Mouse (Mus musculus) left cerebral cortex, postnatal 36 days (tissue): ENCODE measurements around the gene Tgfa. TPM values are rescaled to one million over a fixed set of nuclear protein-coding genes. Genes with fewer than 3 reads are reported as not detected.
A peak's percentile ranks its signal among the peaks of the same experiment; 100 is the strongest.

Experiments used
- DNase-seq, 2 experiments: peaks; one replicate each; pipeline ENCODE4 v3.0.0; 2021 to 2022; ENCODE audit warnings: low spot score in 2 of 2, mixed read lengths in 1 of 2
- intact Hi-C: fragments of 180-260 bp; cut with DNase I; formaldehyde crosslinking; loops from one replicate; pipeline ENCODE4 v1.15.1; 2025
- total RNA-seq, 2 experiments: library from RNA; stranded (reverse); gene quantifications; 2 replicates each; pipeline ENCODE4 v1.2.3; 2021

Gene Tgfa
- total RNA-seq: 10 to 100 TPM; 16.4 TPM

GRCm38 (mm10) chr6:86194941-86195932 is at the start of gene Tgfa:
Gene Tgfa, plus strand, starts transcription at chr6:86195223.
- intact Hi-C loops: loop anchor here (2.0 to 5.0 kb wide), 2 partner anchors 52 to 170 kb away; partner anchors contain the start of gene Fam136a
- DNase-seq: peak; percentile 41 to 53

- intact Hi-C loops: no loop called here
- no peak for DNase-seq
Observed at GRCm38 (mm10) chr6:86148518-86148917, 46.5 kb upstream of the Tgfa start.

- intact Hi-C loops: no loop called here
- no peak for DNase-seq
Observed at GRCm38 (mm10) chr6:86149001-86149400, 46.0 kb upstream of the Tgfa start.

GRCm38 (mm10) chr6:86152676-86153075 is 42.3 kb upstream of the Tgfa start:
- intact Hi-C loops: no loop called here
- no peak for DNase-seq

- intact Hi-C loops: no loop called here
- DNase-seq: no peak
Observed at GRCm38 (mm10) chr6:86153436-86153990, 41.5 kb upstream of the Tgfa start.

GRCm38 (mm10) chr6:86154006-86154405 is 41.0 kb upstream of the Tgfa start:
- no peak for DNase-seq
- intact Hi-C loops: no loop called here

- intact Hi-C loops: no loop called here
- DNase-seq: no peak
Observed at GRCm38 (mm10) chr6:86154481-86154880, 40.5 kb upstream of the Tgfa start.

GRCm38 (mm10) chr6:86157253-86158234 is 37.5 kb upstream of the Tgfa start:
- intact Hi-C loops: no loop called here
- no peak for DNase-seq

GRCm38 (mm10) chr6:86160878-86161277 is 34.1 kb upstream of the Tgfa start:
- intact Hi-C loops: no loop called here
- no peak for DNase-seq

- intact Hi-C loops: no loop called here
- no peak for DNase-seq
Observed at GRCm38 (mm10) chr6:86161586-86161985, 33.4 kb upstream of the Tgfa start.

- no peak for DNase-seq
- intact Hi-C loops: no loop called here
Observed at GRCm38 (mm10) chr6:86164028-86164427, 31.0 kb upstream of the Tgfa start.

GRCm38 (mm10) chr6:86166426-86166825 is 28.6 kb upstream of the Tgfa start:
- intact Hi-C loops: no loop called here
- DNase-seq: no peak

GRCm38 (mm10) chr6:86167851-86168250 is 27.2 kb upstream of the Tgfa start:
- no peak for DNase-seq
- intact Hi-C loops: no loop called here

- intact Hi-C loops: no loop called here
- DNase-seq: no peak
Observed at GRCm38 (mm10) chr6:86169166-86169565, 25.9 kb upstream of the Tgfa start.

GRCm38 (mm10) chr6:86176236-86176635 is 18.8 kb upstream of the Tgfa start:
- intact Hi-C loops: no loop called here
- no peak for DNase-seq

- intact Hi-C loops: no loop called here
Observed at GRCm38 (mm10) chr6:86176721-86177120, 18.3 kb upstream of the Tgfa start.

GRCm38 (mm10) chr6:86177331-86177982 is 17.6 kb upstream of the Tgfa start:
- intact Hi-C loops: no loop called here
- no peak for DNase-seq

More at GRCm38 (mm10) chr6:86176721-86177120, 18.3 kb upstream of the Tgfa start:
- no peak for DNase-seq

- intact Hi-C loops: no loop called here
Observed at GRCm38 (mm10) chr6:86180617-86181016, 14.4 kb upstream of the Tgfa start.

GRCm38 (mm10) chr6:86182016-86182415 is 13.0 kb upstream of the Tgfa start:
- intact Hi-C loops: no loop called here

More at GRCm38 (mm10) chr6:86180617-86181016, 14.4 kb upstream of the Tgfa start:
- DNase-seq: no peak

More at GRCm38 (mm10) chr6:86182016-86182415, 13.0 kb upstream of the Tgfa start:
- no peak for DNase-seq
